Mouse (Mus musculus) intestine, embryonic 14.5 days (tissue): ENCODE measurements at regions not wholly inside any gene's neighbourhood (a gene's known extent, or its start where the extent isn't known, plus 50 kb on each side); places are given as distances from the start of the nearest gene placed in this dataset.

Experiments used
- ATAC-seq: fragments of 200-750 bp; cut with Nextera tagmentation; replicated peaks from 2 replicates; pipeline ENCODE4 v1.8.0; 2017; ENCODE audit warnings: low read depth, moderate number of reproducible peaks, moderate TSS enrichment, moderate library complexity; ENCODE audit not compliant: low FRiP score, low TSS enrichment
- DNase-seq: peaks from one replicate; pipeline ENCODE4 v3.0.0-alpha.2; 2018; ENCODE audit warnings: low spot score
- H3K27ac ChIP-seq: fragments of 300-500 bp; sonication (generic); 2 replicates; pipeline ENCODE4 v1.5.1; 2014; ENCODE audit warnings: low read depth, mild to moderate bottlenecking, control low read depth
- H3K27me3 ChIP-seq: fragments of 300-500 bp; sonication (generic); replicated peaks from 2 replicates; pipeline ENCODE4 v1.6.1; 2014; ENCODE audit warnings: low read length, control low read depth; ENCODE audit not compliant: control insufficient read depth, insufficient read depth
- H3K36me3 ChIP-seq: fragments of 300-500 bp; sonication (generic); 2 replicates; pipeline ENCODE4 v1.6.1; 2014; ENCODE audit warnings: low read length, control low read depth; ENCODE audit not compliant: control insufficient read depth, insufficient read depth
- H3K4me1 ChIP-seq: fragments of 300-500 bp; sonication (generic); replicated peaks from 2 replicates; pipeline ENCODE4 v1.6.1; 2014; ENCODE audit warnings: low read length, control low read depth, mixed read lengths; ENCODE audit not compliant: control insufficient read depth, insufficient read depth
- H3K4me2 ChIP-seq: fragments of 300-500 bp; sonication (generic); 2 replicates; pipeline ENCODE4 v1.6.1; 2014; ENCODE audit warnings: low read length
- H3K4me3 ChIP-seq: fragments of 300-500 bp; sonication (generic); 2 replicates; pipeline ENCODE4 v1.5.1; 2014; ENCODE audit warnings: low read depth, low read length, control low read depth, mixed read lengths
- H3K9ac ChIP-seq: fragments of 300-500 bp; sonication (generic); 2 replicates; pipeline ENCODE4 v1.6.1; 2014; ENCODE audit warnings: mild to moderate bottlenecking, low read length
- H3K9me3 ChIP-seq: fragments of 300-500 bp; sonication (generic); 2 replicates; pipeline ENCODE4 v1.6.1; 2016; ENCODE audit warnings: low read length, control low read depth; ENCODE audit not compliant: control insufficient read depth
- WGBS: fragments of 180-500 bp; shearing (Covaris S2); extraction: QIAGEN DNeasy Blood & Tissue Kit; methylation state at CpG from one replicate; pipeline ENCODE4 v1.1.7; 2014; 5-methylcytosine and 5-hydroxymethylcytosine counted together

DNA sequence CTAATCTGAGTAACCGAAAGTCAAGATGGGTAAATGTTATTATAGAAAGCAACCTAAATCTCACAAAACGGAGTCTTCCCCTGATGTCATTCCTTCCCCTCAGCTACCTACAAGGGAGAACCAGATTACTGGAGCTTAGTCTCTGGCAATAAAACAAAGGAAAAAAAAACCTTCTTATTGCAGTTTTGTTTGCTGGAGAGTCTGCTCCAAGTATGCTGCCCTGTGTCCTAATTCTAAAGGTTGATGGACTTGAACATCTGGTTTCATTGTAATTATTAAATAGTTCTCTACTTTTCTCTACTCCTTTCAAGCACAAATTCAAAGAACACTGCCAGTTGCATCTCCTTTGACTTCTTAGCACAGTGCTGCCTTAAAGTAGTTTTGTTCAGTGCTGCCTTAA lies 209.4 kb upstream of the Prmt6 start:
- no peaks in the 10 kb centered on the region for H3K4me1 ChIP-seq
- DNase-seq (no peak), ATAC-seq (no peak)
- no peak overlapping the region for H3K9ac ChIP-seq
- no peak overlapping the region for H3K4me2 ChIP-seq
- H3K27me3 ChIP-seq: no peaks in the 10 kb centered on the region
- no peak overlapping the region for H3K27ac ChIP-seq
- WGBS: 39% methylated on average over 2 of the region's 2 CpGs
- H3K4me3 ChIP-seq: no peak overlapping the region
- H3K9me3 ChIP-seq: no peaks in the 10 kb centered on the region
- no peaks in the 10 kb centered on the region for H3K36me3 ChIP-seq

DNA sequence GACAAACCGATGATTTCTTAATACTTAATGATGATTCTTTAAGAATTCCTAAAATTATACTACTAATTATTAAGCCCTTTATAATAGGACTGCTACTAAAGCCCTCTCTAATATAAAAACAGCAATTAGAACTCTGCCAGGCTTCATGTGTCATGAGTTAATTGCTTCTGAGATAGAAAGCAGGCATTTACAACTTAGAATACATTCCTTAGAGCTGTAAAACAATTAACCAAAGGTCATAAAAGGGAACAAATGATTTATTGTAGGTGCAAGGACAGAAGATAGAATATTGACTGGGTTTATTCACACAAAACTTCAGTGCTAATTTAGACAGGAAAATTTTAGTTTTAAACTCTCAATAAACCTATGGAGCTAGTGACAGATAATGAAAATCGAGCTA lies 208.1 kb upstream of the Prmt6 start:
- Histone ChIP-seq H3K27me3 (no peaks in the 10 kb centered on the region), H3K9ac (no peak overlapping the region), H3K4me3 (no peak overlapping the region), H3K27ac (no peak overlapping the region), H3K4me1 (no peaks in the 10 kb centered on the region), H3K36me3 (no peaks in the 10 kb centered on the region), H3K9me3 (no peaks in the 10 kb centered on the region), H3K4me2 (no peak overlapping the region)
- DNase-seq: no peak
- peak; percentile 75 for ATAC-seq
- WGBS: 38% methylated on average over 2 of the region's 2 CpGs

DNA sequence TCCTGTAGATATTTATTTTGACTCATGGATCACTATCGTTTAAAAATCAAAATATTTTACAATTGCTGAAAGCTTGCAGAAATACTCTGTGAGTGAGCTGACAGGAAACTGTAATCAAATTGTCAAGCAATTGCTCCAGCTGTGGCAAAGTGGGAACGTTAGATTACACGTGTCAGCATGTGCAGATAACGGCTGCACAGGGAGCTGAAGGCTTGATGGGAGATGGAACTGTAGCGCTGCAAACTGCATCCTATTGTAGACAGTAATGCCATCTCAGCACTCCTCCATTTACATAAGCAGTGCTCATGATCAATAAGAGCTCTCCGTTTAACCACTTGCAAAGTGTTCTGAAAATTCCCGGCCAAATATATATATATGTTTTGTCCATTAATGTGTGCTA lies 201.7 kb upstream of the Prmt6 start:
- ATAC-seq (no peak), DNase-seq (no peak)
- Histone ChIP-seq H3K4me2 (no peak overlapping the region), H3K9ac (no peak overlapping the region), H3K4me1 (no peaks in the 10 kb centered on the region), H3K4me3 (no peak overlapping the region), H3K27me3 (no peaks in the 10 kb centered on the region), H3K36me3 (no peaks in the 10 kb centered on the region), H3K27ac (no peak overlapping the region), H3K9me3 (no peaks in the 10 kb centered on the region)
- 46% methylated on average over 7 of the region's 7 CpGs for WGBS
